Mouse (Mus musculus) ovary, postnatal 14 days (tissue): ENCODE data around the gene Itpk1.

ENCODE experiments used
- DNase-seq: peaks from one replicate; pipeline ENCODE4 v3.0.0; 2022; ENCODE audit warnings: low spot score

Itpk1 gene

DNA sequence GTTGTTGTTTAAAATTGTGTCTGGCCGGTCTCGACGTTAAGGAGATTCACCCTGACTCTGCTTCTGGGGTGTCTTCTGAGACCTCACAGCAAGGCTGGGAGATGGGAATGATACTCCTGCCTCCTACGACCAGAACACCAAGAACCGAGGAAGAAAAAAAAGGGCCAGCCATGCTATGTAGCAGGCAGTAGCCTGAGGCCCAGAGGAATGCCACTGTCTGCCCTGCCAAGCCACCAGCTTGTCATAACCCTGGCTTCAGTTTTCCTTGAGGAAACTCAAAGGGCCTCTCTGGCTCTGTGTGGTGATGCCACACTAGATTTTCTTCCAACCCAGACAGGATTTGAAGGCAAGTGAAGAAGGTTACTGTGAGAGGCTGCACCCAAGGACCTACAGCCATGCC, 79.6 kb downstream of the Itpk1 start:
- DNase-seq = no peak

DNA sequence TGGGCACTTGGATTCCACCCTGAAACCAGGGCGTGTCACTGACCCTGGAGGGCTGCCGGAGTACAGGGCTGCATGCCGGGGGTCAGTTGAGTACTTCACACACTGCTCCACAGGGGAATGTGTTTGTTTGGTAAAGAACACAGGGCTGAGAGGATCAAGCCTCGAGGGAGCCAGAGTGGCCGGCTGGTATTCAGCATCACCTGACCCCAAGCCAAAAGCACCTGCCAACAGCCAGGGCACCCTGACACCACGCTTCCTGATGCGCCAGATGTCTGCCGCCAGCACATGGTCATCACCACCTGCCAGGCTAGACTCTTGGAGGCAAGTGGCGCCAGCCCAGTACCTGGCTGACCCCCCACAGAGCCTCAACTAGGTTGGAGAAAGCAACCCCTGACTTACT, 80.9 kb downstream of the Itpk1 start:
- DNase-seq = no peak

DNA sequence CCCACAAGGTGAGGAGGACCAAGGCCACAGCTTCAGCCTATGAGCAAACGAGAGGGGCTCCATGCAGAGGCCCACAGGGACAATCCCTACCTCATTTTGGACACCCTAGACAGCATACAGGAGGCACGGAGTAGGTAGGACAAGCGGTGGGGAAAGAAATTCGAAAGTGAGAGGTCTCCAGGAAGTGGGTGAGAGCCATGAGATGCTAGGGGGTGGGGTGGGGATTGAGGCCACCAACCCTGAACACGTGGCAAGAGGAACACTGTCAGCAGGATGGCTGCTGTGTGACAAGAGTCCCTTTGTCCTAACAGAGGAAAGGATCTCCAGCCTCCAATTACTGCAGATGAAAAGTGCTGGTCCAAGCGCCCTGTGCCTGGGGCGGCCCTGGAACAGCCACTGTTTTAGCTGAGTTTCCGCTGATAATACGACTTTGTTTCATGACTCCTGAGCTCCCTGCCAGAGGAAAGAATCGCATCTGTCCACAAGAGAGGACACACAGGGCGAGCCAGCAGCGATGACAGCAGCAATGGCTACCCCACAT, 82.4 kb downstream of the Itpk1 start:
- no peak for DNase-seq

DNA sequence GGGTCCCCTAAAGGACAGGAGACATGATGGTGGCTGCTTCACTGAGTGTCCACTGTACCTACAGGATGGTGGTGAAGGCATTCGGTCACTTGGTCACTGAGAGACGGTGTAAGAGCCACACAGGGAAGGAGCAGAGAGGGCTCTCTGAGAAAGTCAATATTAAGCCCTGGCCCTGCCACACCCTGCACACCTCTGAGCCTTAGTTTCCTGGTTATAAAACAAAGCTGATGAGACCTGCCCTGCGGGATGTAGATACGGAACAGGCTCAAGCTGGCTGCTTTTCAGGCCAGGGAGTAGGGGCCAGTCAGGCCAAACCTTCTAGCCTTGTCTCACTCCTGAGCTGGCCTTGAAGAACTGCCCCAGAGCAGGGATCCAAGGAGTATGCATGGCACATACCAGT, 82.9 kb downstream of the Itpk1 start:
- DNase-seq = no peak

DNA sequence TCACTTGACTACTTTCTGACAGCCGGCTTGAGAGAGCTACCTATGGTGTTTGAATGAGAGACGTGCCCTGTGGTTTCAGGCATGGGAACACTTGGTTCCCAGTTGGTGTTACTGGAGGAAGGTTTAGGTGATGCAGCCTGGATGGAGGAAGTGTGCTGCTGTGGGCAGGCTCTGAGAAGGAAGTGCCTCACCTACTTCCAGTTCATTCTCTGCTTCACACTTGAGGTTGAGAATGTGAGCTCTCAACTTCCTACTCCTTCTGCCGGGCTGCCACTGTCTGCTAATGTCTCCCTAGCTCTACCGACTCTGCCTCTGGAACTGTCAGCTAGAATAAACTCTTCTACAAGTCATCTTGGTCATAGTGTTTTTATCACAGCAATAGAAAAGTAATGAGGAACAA, 83.5 kb downstream of the Itpk1 start:
- DNase-seq = no peak

DNA sequence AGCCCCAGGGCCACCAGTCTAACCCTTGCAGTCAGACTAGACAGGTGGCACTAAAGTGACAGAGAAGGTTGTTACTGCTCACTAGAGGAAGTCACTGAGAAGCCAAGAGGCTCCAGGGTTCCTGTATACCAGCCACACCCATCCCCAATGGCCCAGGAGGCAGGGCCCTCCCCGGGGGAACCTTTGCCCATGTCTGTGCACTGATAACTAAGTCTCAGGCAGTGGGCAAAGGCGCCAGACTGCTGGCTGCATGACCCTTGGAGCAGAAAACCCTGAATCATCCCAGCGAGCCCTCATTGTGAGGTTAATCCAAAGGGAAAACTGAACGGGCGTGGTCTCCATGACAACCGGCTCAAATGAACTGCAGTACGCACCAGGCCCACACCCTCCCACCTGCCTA, 84.8 kb downstream of the Itpk1 start:
- DNase-seq = no peak

DNA sequence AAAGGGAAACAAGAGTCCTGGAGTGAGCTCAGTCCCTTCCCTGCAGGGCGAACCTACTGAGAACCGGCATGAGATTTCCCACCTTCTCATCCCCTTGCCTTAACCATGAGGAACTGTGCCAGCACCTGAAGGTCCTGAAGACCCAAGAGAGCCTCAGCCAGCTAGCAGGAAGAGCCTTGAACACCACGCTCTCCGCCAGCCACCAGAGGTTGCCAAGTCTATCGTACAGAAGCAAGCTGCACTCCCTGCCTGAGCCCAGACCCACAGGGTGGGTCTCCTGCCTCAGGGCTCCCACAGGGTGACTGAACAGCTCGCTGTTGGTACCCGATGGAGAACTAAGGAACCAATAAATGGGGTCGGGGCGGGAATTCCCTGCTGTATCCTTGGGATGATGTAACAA, 86.6 kb downstream of the Itpk1 start:
- DNase-seq = no peak

DNA sequence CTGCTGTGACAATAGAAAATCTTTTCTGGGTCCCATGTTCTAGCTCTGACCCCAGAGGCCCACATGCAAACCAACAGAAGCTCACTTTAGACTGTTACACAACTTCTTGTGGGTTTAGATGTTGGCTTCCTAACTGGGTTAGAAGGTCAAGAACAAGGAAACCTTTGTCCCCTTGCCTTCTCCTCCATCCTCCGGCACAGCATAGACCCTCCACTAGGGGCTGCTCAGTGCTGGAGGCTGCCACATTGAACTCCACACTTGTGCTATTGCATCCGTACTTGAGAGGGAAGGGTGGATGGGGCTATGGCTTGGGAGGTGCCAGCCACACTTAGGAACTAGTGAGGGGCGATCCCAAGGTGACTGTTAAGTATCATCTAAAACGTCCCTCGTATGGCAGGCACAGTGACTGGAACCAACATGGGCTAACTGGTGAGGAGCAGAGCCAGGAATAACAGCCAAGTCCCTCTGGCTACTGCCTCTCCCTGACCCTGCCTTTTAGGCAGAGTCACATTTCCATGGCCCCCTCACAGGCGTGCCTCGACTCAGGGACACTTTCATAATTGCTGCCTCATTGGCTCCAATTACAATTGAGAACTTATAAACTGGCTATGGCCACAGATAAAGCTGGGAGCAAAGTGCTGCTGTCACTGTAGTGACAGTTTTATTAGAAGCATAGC, 87.7 kb downstream of the Itpk1 start:
- DNase-seq = no peak

DNA sequence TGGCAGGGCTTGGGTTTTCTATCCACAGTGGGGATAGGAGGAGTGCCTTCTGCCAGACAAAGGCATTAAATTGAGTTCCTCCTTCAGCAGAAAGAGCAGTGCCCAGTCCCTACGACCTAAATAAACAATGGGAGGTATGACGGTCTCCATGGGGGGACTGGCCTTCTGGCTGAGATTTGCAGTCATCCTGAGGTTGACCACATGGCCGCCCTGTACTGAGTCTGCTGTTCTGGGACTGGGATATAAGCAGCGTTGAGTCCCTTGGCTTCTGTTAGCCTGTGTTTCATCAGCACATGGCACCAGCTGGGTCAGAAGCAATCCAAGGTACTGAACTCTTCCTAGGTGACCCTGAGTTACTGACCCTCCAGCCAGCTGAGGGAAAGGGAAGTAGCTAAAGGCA, 88.5 kb downstream of the Itpk1 start:
- DNase-seq = no peak

DNA sequence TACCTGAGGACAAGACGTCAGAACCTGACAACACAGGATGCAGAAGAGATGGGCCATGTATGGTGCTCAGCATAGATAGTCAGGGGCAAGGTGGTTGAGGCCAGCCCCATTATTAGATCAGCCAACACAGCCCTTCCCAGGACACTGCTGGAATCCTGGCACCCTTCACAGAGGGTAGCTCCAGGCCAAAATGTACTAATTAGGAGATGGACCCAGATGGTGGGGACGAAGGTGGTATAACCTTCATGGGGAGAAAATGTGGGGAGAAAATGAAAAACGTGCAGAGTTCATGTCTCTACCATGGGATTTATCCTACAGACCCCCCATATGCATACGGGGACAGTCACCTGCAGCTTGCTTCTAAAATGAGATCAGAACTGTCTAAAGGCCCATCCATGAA, 91.3 kb downstream of the Itpk1 start:
- DNase-seq = no peak

DNA sequence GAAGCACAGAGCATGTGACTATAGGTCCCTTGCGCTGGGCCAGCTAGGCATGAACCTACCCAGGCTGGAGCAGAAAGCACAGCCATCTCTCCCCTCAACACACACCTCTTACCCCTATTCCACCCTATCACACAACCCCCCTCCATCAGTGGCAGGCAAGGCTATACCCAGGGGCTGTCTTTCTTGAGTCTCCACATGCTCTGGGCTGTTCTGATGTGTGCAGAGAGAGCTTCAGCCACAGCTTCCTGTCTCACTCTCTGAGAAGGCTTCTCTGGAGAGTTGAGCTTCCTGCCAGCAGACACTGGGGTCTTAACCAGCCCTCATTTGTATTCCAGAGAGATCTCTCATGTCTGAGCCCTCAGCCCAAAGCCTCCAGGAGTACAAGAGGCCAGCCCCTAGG, 92.3 kb downstream of the Itpk1 start:
- no peak for DNase-seq

DNA sequence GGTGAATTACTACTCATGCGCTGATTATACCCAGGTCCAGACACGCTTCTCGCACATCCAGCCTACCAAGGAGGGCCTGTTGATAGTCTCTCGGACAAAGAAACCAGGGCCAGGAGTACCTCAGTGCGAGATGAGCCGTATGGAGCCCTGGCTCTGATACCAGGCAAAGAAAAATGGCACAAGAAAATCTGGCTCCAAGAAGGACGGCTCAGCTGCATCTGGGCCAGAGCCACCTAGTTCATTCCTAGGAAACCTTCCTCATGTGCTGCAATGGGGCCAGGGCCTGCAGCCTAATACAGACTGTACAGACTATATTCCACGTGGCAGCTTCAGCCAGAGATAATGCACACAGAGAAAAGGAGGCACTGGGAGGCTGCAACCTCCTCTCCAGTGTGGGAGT, 93.8 kb downstream of the Itpk1 start:
- DNase-seq = no peak

DNA sequence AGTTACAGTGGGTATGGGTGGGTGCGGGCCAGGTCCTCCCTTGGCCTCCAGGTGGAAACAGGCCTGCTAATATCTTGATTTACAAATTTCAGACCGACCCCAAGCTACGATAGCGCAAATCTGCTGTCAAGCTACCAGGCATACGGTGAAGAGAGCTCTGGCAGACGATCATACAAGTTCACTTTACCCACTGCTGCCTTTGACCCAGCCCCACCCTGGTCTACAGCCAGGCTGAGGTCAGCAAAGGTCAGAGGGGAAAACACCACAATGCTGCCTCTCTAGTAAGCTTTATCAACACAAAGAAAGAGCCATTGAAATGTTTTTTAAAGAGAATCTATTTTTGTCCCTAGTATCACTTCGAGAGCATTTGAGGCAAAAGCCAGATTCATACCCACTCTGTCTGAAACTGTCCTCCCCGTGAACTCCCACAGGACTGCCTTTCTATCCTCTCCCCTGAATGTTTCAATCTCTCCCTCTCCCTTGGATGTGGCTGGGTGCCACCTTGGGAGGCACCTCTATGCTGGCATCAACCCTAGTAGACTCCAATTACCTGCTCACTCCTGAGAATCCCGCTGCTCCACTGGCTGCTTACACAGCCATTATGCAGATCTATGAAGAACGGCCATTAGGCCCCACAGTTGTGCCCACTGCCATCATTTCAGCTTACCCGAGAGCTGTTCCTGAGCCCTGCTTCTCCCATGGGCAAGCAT, 96.8 kb downstream of the Itpk1 start:
- no peak for DNase-seq

DNA sequence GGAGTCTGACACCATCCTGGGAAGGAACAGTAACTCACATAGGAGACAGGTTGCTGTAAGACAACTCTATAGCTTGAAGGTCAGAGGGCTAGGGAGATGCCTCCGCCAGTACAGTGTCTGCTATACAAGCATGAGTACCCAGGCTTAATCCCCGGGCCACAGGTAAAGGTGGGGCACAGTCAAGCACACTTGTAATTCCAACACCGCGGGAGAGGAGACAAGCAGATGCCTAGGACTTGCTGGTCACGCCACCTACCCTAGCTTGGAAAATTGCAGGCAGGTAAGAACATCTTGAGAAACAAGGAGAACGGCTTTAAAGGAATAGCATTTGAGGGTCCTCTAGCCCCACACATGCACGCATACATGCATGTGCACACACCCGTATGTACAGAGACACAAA, 97.7 kb downstream of the Itpk1 start:
- DNase-seq = no peak

DNA sequence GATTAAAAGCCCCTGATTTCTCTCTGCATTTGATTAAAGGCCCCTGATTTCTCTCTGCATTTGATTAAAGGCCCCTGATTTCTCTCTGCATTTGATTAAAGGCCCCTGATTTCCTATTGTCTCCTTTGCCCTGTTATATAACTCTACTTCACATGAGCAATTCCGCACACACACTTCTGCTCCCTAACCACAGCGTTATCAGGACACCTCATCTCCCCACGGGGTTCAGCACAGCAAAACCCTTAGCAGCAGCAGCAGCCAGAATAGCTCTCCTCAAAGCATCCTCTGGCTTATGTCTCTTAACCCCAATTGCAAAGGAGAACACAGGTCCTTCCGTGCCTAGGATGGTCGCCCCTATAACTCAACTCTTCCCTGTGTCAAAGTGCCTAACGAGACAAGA, 99.1 kb downstream of the Itpk1 start:
- DNase-seq = no peak

DNA sequence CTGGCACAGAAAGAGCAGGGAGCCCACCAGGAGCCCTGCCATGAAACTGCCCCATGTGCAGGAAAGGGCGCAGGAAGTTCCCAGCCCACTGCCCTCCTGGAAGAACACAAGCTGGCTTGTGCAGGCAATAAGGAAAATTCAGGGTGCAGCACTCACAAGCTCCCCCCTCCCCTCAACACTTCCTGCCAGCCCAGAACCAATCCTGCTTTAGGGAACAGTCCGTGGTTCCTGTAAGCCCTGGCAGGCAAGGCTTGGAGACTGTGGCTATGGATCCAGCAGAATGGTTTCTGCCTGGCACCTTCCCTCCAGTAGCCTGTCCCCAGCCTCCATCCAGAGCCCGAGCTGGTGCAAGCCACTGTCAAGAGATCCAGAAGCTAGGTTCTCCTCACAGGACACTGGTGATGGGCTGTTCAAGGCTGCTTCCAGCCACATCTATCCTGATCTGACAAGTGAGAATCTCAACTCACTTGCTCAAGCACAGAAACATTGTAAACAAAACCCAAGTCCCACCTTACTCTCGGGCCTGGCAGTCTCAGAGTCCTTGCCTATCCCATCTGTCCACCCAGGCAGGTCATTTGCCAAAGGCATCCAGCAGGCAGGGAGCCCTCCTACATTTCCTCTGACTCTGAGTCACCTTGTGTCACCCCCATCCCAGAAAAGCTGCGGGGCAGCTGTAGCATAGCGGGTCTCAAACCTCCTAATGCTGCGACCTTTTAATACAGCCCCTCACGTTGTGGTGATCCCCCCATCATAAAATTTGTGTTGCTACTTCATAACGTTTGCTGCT, 102.3 kb downstream of the Itpk1 start:
- no peak for DNase-seq

DNA sequence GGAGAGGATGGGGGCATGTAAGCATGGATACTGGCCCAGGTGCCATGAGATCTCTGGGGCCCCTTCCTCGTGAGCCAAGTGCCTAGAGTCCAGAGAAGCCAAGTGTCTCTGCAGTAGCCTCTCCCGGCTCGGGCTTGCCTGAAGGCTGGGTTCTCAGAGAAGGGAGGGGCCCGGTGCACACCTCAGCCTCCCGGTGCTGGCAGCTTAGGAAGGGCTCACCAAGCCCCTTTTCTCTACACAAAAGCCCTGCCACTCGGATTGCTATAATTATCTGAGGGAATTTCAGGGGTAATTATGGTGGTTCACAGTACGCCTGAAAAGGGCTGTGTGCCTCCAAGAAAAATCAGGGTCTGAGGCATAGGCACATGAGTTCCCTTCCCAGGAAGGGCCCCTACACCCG, 102.9 kb downstream of the Itpk1 start:
- no peak for DNase-seq

DNA sequence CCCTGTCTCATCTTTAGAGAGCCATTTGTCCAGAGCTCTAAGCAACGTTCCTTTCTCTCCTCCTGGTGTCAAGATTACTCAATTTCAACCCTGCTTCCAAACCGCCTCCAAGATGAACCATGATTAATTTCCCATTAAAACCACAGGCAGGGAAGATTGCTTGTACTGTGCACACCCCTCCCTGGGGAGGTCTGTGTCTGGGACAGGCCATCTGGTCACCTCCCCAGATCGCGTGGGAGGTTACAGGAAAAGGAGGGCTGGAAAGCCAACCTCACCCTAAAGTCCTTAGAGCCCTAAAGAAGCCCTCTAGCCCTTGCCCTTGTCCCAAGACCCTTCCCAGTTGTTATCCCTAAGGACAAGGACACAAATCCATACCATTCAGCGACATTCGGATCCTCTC, 104.4 kb downstream of the Itpk1 start:
- no peak for DNase-seq

DNA sequence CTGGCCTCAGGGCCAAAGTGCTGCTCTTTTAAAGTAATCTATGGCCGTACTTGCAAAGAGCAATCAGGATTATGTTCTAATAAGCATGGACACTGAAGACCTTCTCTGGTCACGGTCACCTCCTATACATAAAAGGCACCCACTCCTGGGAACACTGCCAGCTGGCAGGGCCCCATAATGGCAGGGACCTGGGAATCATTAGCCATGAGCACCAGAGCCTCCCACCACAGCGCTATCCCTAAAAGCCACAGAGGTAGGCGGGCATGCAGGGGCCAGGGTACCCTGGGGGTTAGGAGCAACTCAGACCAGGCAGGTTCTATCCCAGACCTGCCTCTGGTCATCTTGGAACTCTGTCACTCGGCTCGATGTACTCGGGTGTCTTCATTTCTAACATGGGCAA, 104.9 kb downstream of the Itpk1 start:
- DNase-seq = peak; percentile 44

DNA sequence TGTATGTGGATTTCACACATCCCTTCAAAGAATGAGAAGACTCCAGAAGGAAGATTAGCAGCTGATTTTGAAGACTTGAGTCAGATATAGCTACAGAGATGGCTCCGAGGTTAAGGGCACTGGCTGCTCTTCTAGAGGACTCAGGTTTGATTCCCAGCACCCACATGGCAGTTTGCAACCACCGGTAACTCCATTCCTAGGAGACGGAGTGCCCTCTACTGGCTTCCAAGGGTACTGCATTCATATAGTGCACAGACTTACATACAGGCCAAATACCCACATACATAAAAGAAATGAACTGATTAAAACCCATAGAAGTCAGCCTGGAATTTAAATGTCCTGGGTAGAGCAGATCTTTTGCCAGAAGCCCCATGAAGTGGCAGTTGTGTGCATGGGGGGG, 106.2 kb downstream of the Itpk1 start:
- DNase-seq = no peak

DNA sequence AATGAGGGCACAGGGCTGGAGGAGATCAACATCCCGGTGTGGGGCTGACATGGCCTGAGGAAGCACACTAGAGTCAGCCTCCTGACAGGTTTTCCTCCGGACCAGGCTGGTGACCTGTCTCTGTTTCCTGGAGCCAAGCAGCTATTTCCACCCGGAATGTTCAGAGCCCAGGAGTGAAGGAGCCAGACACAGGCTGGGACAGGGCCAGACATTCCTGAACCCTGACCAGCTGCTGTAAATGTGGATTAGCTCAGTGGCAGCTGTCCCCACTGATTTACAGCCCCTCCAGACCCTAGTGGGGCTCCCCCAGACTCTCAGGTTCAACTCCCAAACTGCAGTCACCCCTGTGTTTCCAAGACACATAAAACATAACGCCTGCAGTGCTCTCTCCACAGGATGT, 107.3 kb downstream of the Itpk1 start:
- DNase-seq = no peak

DNA sequence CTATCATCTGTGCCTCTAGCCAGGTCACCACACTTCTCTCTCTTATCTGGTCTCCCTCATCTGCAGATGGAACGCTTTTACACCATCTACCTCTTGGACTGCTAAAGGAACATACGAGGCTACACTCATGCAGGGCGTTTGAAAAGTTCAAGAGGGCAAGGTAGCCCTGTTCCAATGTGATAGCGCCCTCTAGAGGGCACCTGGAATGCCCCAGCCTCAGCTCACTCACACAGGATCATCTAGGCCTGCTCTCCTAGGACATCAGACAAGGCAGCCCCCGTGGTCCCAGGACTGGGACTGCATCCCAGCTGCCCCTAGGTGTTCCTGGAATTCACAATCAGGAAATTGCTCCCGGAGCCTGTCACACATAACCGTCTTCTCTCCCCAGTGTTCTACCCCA, 108.3 kb downstream of the Itpk1 start:
- DNase-seq = no peak

DNA sequence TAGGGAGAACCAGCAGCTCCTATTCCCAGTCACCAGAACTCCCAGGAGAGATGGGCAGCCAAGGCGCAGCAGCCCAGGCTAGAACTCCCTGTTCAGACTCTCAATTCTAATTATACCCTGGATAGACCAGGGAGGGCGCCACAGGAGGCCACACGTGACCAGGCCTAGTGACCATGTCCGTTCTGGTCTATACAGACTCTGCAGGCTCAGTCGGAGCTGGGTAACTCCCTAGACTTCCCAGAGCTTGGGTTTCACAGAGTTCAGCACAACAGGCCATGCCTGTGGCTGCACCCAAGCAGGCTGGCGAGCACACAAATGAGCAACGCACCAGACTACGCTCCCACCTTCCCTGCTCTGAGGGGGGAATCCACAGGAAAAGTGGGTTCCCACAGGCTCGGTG, 110.1 kb downstream of the Itpk1 start:
- DNase-seq = no peak
